Mouse (Mus musculus) T-helper 1 cell (primary cell): ENCODE measurements around the gene Dok7.

Experiments used
- in situ Hi-C: fragments of 300-600 bp; cut with MboI, MseI; formaldehyde crosslinking; loops from one replicate; pipeline ENCODE4 v1.15.1; 2025; ENCODE audit warnings: high pct_unique_total_duplicates

Dok7 gene

DNA sequence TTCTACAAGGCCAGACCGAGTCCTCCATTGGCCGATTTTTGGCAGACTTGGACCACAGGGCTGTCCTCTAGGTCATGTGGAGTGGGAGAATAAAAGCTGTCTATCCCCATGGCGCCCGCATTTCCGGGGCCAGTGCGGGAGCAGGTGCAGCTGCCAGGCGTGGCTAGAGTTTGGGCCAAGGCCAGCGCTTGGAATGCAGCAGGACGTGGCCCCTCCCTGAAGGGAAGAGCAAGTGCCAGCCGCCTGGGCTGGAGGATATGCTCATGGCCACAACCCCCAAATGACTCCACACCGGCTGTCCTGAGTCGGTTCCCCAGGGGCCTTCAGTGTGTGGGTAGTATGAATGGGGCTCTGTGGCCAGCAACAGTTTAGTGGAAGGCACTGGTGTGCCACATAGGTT, 1.5 kb upstream of the Dok7 start:
- in situ Hi-C loops: no loop called here

DNA sequence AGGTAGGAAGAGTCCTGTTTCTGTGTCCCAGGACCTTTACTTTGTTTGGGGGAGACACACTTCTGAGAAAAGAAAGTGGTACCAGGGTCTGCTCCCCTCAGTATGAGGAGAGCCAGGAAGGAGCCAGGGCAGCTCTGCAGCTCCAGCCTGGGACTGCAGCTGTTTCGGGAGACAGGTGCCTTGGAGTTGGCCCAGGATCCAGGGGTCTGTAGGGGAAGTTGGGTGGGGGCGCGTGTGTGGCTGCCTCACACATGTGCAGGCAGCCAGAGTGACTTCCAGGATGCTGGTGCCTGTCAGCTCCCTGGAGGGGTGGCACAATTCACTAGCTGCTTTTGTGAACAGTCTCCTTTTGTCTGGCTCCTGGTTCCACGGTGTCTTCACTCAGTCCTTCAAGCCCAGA, 1.0 kb downstream of the Dok7 start:
- in situ Hi-C loops: no loop called here

GRCm38 (mm10) chr5:35058216-35058615, 1.6 kb downstream of the Dok7 start:
- in situ Hi-C loops: no loop called here

- in situ Hi-C loops: no loop called here
Observed at GRCm38 (mm10) chr5:35060098-35060497, 3.5 kb downstream of the Dok7 start.

DNA sequence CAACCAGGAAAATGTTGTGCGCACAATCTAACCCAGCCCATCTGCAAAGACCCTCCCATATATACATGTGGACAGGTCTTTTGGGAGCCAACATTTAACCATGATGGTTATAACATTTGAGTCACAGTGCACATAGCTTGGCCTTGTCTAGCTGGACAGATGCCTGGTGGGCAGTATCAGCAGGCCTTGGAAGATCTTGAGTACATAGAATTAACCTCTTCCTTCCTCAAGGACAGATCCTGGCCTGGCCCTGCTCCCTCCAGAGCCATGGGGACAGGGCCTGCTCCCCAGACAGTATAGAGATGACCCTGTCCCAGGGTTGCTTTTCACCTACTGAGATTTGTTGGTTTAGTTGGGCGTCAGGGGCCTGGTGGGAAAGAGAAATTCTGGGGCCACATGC, 13.3 kb downstream of the Dok7 start:
- in situ Hi-C loops: no loop called here

DNA sequence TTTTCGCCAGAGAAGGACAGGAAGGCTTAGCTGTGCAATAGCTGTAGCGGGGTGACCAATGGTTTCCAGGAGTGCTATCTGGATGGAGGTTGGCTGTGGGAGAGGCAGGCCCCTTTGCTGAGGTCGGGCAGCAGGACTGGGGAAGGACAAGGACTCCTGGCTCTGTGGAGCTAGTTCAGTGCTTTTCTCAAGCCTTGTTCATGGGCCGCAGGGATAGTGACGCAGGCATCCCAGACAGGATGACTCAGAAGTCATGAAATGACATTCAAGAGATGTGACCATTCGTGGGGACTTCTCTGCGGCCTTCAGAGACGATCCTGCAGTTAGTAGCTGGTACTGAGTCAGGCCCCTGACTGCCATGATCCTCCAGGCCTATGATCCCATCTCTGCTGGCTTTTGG, 13.7 kb downstream of the Dok7 start:
- in situ Hi-C loops: no loop called here

DNA sequence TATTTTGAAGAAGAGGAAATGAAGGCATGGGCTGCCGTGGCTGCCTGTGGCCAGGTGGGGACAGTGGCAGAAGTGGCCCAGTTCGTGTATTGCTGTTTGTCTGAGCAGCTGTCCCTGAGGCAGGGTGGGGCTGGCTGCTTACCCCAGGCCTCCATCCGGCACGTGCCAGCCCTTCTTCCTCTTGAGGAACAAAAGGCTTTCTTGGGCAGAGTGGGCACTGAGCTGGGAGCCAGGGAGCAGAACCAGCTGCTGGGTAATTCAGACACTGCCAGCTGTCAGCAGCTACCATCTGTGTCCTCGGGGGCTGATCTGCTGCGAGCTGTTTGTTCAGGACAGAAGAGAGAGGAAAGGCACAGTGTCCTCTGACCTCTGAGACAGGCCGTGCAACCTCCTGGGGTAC, 14.4 kb downstream of the Dok7 start:
- in situ Hi-C loops: no loop called here

DNA sequence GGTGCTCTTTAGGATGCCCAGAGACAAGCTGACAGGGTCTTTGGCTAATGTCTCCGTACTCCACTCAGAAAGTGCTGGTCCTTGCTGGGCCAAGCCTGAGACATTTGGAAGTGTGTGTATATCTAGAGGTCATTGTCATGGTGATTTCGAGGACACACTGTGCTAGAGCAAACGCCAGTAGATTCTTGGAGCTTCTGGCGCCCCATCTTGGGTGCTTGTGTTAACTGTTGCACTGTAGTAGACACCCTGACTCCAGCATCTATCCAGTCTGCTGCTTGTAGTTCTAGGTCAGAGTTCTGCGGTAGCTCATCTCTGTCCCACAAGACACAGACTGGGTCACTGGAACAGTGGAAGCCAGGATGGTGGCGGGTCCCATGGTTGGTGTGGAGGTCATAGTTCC, 15.3 kb downstream of the Dok7 start:
- in situ Hi-C loops: no loop called here

DNA sequence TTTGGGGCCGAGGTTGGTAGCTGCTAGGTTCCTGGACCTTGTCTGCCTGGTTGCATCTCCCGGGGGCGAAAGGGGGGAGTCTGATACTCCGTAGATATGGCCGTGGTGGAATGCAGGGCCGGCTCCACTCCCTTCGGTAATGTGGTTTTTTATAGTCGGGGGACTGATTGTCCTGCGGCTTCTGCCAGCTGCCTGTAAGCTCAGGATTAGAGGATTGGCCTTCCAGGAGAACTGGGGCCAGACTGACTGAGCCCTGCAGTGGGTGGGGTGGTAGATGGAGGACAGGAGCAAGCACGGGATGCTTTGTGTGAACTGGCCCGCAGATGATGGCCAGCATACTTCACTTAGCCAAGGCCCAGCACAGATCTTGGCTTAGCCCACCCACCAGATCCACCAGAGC, 16.7 kb downstream of the Dok7 start:
- in situ Hi-C loops: no loop called here

- in situ Hi-C loops: no loop called here
Observed at GRCm38 (mm10) chr5:35073992-35074391, 17.4 kb downstream of the Dok7 start.

- in situ Hi-C loops: no loop called here
Observed at GRCm38 (mm10) chr5:35076369-35076768, 19.8 kb downstream of the Dok7 start.

GRCm38 (mm10) chr5:35079101-35079500, 22.5 kb downstream of the Dok7 start:
- in situ Hi-C loops: no loop called here

DNA sequence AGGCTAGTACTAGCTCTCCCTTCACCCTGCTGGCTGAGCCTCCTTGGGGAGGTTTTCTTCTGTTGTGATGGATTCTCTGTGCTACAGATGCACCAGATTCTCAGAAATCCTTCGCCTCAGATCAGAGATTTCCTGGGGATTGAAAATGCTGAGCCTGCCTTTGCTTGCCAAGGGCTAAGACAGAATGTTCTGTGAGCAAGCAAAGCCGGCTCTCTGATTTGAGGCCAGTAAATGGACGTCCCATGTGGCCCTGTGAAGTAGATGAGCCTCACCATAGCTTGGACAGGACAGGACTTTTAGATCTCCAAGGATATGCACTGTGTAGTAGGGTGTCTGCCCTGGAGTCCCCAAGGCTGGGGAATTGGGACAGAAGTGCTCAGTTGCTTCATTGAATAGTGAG, 28.3 kb downstream of the Dok7 start:
- in situ Hi-C loops: no loop called here

GRCm38 (mm10) chr5:35088785-35089613, 32.4 kb downstream of the Dok7 start:
- in situ Hi-C loops: no loop called here

GRCm38 (mm10) chr5:35089614-35089963, 33.0 kb downstream of the Dok7 start:
- in situ Hi-C loops: no loop called here

GRCm38 (mm10) chr5:35091636-35092035, 35.1 kb downstream of the Dok7 start:
- in situ Hi-C loops: no loop called here

GRCm38 (mm10) chr5:35103086-35103485, 46.5 kb downstream of the Dok7 start:
- in situ Hi-C loops: no loop called here

GRCm38 (mm10) chr5:35103528-35103927, 47.0 kb downstream of the Dok7 start:
- in situ Hi-C loops: no loop called here

DNA sequence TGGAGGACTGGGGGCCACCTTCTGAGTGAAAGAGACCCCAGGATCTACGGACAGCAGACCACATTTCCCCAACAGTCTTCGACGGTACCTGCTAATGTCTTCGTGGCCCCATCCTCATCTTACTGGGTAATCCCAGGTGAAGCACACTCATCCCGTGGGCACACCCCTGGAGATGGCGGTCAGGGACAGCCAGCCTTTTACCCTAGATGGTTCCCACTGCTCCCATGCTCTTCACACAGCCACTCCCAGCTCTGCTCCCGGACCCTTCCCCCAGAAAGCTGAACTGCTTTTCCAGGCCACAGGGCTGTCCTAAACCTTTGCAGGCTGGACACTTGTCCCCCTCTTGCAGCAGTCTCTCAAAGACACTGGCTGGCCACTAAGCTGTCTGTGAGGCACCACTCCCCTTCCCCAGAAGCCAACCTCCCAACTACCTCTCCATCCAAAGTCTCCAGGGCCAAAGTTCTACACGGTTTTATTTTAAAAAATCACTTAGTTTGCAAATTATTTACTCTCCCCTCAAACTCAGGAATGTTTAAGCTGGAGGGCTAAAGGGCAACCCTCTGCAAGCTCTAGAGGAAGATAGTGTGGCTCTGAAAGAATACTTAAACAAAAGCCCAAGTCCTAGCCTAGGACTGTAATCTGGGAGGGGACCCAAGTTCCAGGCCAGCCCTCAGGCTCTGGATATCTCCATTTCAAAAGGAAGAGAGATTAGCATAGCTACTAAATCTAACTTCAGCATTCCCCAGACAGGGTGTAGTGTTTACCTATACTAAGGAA, 47.8 kb downstream of the Dok7 start:
- in situ Hi-C loops: no loop called here

GRCm38 (mm10) chr5:35104960-35105921, 48.7 kb downstream of the Dok7 start, which contains the start of gene Lrpap1:
TSS of gene Lrpap1 (minus strand) at chr5:35105766.
- in situ Hi-C loops: no loop called here

DNA sequence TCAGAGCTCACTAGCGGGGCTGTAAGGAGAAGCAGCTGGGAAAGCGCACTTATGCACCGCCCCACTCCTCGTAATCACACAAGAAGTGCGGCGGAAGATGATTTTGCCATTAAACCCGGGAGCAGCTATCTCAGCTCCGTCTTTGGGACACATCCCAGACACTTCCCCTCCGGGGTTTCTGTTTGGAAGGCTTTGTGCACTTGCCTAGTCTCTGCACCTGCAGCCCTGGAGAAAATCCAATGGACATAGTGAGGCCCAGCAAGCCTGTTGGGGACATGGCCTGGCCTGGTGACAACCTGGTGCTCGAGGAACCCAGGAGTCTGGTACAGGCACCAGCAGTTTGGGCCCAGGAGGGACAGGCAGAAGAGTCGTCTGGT, 49.3 kb downstream of the Dok7 start:
- in situ Hi-C loops: no loop called here

DNA sequence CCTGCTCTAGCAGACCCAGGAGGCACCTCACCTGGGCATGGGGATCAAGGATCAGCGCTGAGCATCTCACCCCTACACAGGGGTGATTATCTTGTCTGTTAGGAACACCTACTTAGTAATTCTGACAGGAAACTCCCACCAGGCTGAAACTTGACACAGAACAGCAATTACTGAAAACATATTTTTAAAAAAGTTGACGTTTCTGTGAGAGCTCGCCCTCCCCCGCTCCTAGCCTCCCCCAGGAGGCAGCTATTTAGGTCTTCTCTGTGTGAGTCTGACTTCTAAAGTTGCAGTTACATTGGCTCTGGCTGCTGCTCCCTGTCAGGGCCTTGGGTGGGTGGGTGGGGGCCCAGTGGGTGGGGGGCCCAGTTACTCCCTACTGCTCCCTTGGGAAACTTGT, 55.9 kb downstream of the Dok7 start:
- in situ Hi-C loops: no loop called here
